Mouse (Mus musculus): ENCODE data around the gene Slc35f6. TPM values are rescaled to one million over a fixed set of nuclear protein-coding genes. Genes with fewer than 3 reads are reported as not detected.
"Not testable (repeated sequence)": the region's sequence is repeated elsewhere in the genome, so short reads cannot be mapped to it uniquely, and the experiment has no call there.

Gene Slc35f6
- polyA plus RNA-seq, 1 experiment from 2014 or later = 26.9 TPM

GRCm38 (mm10) chr5:30686781-30687180 is 39.0 kb downstream of the Slc35f6 start:
- 59% methylated on average over 3 of the region's 3 CpGs for WGBS
- no peak overlapping the region for H3K4me2 ChIP-seq (ENCODE audit: low read depth, low read length)
- no peak for ATAC-seq (ENCODE audit: low read depth)
- H3K4me3 ChIP-seq (ENCODE audit: low read length) = no peak overlapping the region
- no peaks in the 10 kb centered on the region for H3K27me3 ChIP-seq (ENCODE audit: control insufficient read depth, insufficient read depth, low read depth, low read length)
- H3K4me1 ChIP-seq (replicated peaks; ENCODE audit: control insufficient read depth, insufficient read depth, low read length) = no peaks in the 10 kb centered on the region
- no peak overlapping the region for H3K27ac ChIP-seq (ENCODE audit: low read length)
- no peak overlapping the region for H3K9ac ChIP-seq (ENCODE audit: low read length)
- H3K36me3 ChIP-seq (ENCODE audit: control insufficient read depth, insufficient read depth, low read length) = no peaks in the 10 kb centered on the region
- H3K9me3 ChIP-seq (ENCODE audit: control insufficient read depth, low read length) = no peaks in the 10 kb centered on the region

- Histone ChIP-seq H3K9me3 (ENCODE audit: control insufficient read depth, low read length) (no peaks in the 10 kb centered on the region), H3K27me3 (ENCODE audit: control insufficient read depth, insufficient read depth, low read depth, low read length) (no peaks in the 10 kb centered on the region), H3K4me3 (ENCODE audit: low read length) (no peak overlapping the region), H3K4me1 (replicated peaks; ENCODE audit: control insufficient read depth, insufficient read depth, low read length) (no peaks in the 10 kb centered on the region), H3K36me3 (ENCODE audit: control insufficient read depth, insufficient read depth, low read length) (no peaks in the 10 kb centered on the region), H3K4me2 (ENCODE audit: low read depth, low read length) (no peak overlapping the region), H3K9ac (ENCODE audit: low read length) (no peak overlapping the region), H3K27ac (ENCODE audit: low read length) (no peak overlapping the region)
- no peak for ATAC-seq (ENCODE audit: low read depth)
- WGBS = 65% methylated on average over 8 of the region's 8 CpGs
Measured at GRCm38 (mm10) chr5:30700361-30701000, 52.7 kb downstream of the Slc35f6 start.

- H3K36me3 ChIP-seq (ENCODE audit: control insufficient read depth, insufficient read depth, low read length); H3K4me3 ChIP-seq (ENCODE audit: low read length); H3K27ac ChIP-seq (ENCODE audit: low read length); H3K9me3 ChIP-seq (ENCODE audit: control insufficient read depth, low read length); H3K9ac ChIP-seq (ENCODE audit: low read length); H3K4me2 ChIP-seq (ENCODE audit: low read depth, low read length); ATAC-seq (ENCODE audit: low read depth); H3K27me3 ChIP-seq (ENCODE audit: control insufficient read depth, insufficient read depth, low read depth, low read length); H3K4me1 ChIP-seq (replicated peaks; ENCODE audit: control insufficient read depth, insufficient read depth, low read length): not testable (repeated sequence)
- 24% methylated on average over 4 of the region's 4 CpGs for WGBS
Measured at GRCm38 (mm10) chr5:30701373-30701772, 53.6 kb downstream of the Slc35f6 start.

GRCm38 (mm10) chr5:30701866-30702265 is 54.1 kb downstream of the Slc35f6 start:
- no peaks in the 10 kb centered on the region for H3K27me3 ChIP-seq (ENCODE audit: control insufficient read depth, insufficient read depth, low read depth, low read length)
- no peak overlapping the region for H3K4me3 ChIP-seq (ENCODE audit: low read length)
- no peak overlapping the region for H3K4me2 ChIP-seq (ENCODE audit: low read depth, low read length)
- no peaks in the 10 kb centered on the region for H3K9me3 ChIP-seq (ENCODE audit: control insufficient read depth, low read length)
- no peaks in the 10 kb centered on the region for H3K4me1 ChIP-seq (replicated peaks; ENCODE audit: control insufficient read depth, insufficient read depth, low read length)
- no peak overlapping the region for H3K9ac ChIP-seq (ENCODE audit: low read length)
- 61% methylated on average over 3 of the region's 3 CpGs for WGBS
- H3K36me3 ChIP-seq (ENCODE audit: control insufficient read depth, insufficient read depth, low read length) = no peaks in the 10 kb centered on the region
- no peak overlapping the region for H3K27ac ChIP-seq (ENCODE audit: low read length)
- ATAC-seq (ENCODE audit: low read depth) = no peak

Small RNAs within 50 kb of the gene (microRNA-seq; reads per million reads assigned to microRNA genes)
- gene Mir5625 = not detected

Other genes starting within 250 kb of the Slc35f6 start
- gene Otof, start 186.0 kb upstream of the Slc35f6 start, polyA plus RNA-seq (2015; fragmentation: Nextera tagmentation; extraction: Ambion mirVana) = 0.68 and 0.84 TPM in 2 replicates
- gene 1700001C02Rik, start 181.9 kb upstream of the Slc35f6 start, polyA plus RNA-seq (2015; fragmentation: Nextera tagmentation; extraction: Ambion mirVana) = 7.9 and 13.3 TPM in 2 replicates
- not detected in 2 replicates for gene Cib4, start 102.1 kb upstream of the Slc35f6 start, polyA plus RNA-seq (2015; fragmentation: Nextera tagmentation; extraction: Ambion mirVana)
- gene Kcnk3, start 59.8 kb upstream of the Slc35f6 start, polyA plus RNA-seq (2015; fragmentation: Nextera tagmentation; extraction: Ambion mirVana) = 11.3 and 15.3 TPM in 2 replicates
- gene Cenpa, start 18.8 kb downstream of the Slc35f6 start, polyA plus RNA-seq (2015; fragmentation: Nextera tagmentation; extraction: Ambion mirVana) = 280 and 298 TPM in 2 replicates
- gene Dpysl5, start 63.6 kb downstream of the Slc35f6 start, polyA plus RNA-seq (2015; fragmentation: Nextera tagmentation; extraction: Ambion mirVana) = 4.7 and 4.8 TPM in 2 replicates
- gene Mapre3, start 166.7 kb downstream of the Slc35f6 start, polyA plus RNA-seq (2015; fragmentation: Nextera tagmentation; extraction: Ambion mirVana) = 22.4 and 25.4 TPM in 2 replicates
- gene Tmem214, start 220.1 kb downstream of the Slc35f6 start, polyA plus RNA-seq (2015; fragmentation: Nextera tagmentation; extraction: Ambion mirVana) = 79.8 and 84.4 TPM in 2 replicates
- gene Agbl5, start 240.8 kb downstream of the Slc35f6 start, polyA plus RNA-seq (2015; fragmentation: Nextera tagmentation; extraction: Ambion mirVana) = 20.9 and 21.2 TPM in 2 replicates

Data from lung, embryonic 16.5 days (tissue).